Mouse (Mus musculus) E14TG2a.4 (cell line): ENCODE measurements around the gene Ralgapb.

Experiments
- CTCF ChIP-seq: conservative IDR thresholded peaks from 2 replicates; pipeline ENCODE4 v1.5.1; 2014; ENCODE audit warnings: low read length
- NANOG ChIP-seq: IDR thresholded peaks from 2 replicates; pipeline ENCODE4 v1.6.1; 2014; ENCODE audit warnings: borderline replicate concordance, low read length, mixed read lengths
- POU5F1 ChIP-seq: IDR thresholded peaks from 2 replicates; pipeline ENCODE4 v1.6.1; 2014; ENCODE audit warnings: low read length, borderline replicate concordance

GRCm38 (mm10) chr2:158498457-158498856, 88.8 kb downstream of the Ralgapb start:
- TF ChIP-seq CTCF (no peak), NANOG (no peak), POU5F1 (no peak)
